Mouse (Mus musculus) cerebellum, adult 18-20 months (tissue): ENCODE results near the gene Pbxip1.

Experiments used
- DNase-seq, 2 experiments: peaks; one replicate each; pipeline ENCODE4 v3.0.0; 2021

The Pbxip1 gene

DNA sequence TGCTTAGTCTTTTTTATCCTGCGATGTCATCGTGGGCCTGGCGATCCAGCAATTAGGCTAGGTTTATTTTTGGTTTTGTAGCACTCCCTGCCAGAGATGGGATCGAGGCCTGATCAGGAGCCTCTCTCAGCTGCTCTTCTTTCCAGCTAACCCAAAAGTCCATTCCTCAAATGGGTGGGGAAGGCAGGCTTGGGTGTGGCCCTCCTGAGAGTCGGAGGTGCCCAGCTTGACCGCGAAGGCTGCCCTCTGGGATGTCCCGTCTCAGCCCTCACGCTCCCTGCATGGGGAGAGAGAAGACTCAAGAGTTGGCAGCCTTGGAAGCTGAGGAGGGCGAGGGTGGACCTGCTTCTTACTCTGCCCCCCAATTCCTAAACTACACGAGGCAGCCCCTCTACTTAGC lies 2.0 kb upstream of the Pbxip1 start:
- DNase-seq: no peak

DNA sequence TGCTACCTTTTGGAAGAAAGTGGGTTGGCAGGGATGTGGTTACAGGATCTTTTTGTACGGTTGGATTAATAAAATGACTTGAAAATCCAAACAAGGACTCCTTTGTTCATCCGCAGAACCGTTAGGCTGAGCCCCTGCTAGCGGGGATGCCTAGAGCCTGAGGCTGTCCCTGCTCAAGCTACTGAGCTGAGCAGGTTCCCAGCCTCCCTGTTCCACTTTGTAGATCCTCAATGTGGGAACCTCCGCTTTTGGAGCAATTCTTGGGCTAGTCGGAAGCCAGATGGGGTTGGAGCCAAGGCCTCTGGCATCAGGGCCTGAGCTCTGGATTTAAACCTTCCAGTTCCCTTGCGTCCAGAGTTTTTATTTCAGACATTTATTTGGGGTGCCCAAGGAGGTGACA lies 1.5 kb upstream of the Pbxip1 start:
- DNase-seq: no peak

DNA sequence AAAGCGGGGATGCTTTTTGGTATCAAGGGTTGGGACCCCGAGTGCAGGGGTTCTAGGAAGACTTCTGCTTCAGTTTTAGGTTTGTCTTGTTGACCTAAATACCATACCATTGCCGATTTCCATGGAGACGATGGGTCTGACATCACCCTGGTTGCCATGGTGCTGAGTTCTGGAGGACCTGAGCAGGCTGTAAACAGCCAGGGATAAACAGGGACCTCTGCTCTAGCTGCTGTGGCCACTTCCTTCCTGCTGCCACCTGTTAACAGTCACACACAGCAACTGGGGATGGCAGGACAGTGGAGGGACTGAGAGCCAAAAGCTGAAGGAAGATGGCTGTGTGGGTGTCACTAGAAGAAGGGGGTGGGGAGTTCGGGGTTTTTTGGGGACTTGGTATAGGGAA lies 763 bp downstream of the Pbxip1 start:
- no peak for DNase-seq

DNA sequence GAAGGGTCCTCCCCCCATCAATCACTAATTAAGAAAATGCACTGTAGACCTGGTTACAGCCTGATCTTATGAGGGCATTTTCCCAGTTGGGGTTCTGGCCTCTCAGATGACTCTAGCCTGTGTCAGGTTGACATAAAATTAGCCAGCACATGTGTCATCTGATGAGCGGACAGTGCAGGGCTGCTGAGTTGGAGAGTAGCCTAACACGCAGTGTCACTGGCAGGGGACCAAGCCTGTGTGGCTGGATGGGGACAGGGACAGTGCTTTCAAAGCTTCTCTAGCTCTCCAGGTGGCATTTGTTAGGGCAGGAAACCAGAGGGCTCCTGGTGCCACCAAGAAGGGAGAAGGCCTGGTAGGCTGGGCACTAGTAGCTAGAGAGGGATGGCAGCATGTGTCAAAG lies 4.2 kb downstream of the Pbxip1 start:
- no peak for DNase-seq

DNA sequence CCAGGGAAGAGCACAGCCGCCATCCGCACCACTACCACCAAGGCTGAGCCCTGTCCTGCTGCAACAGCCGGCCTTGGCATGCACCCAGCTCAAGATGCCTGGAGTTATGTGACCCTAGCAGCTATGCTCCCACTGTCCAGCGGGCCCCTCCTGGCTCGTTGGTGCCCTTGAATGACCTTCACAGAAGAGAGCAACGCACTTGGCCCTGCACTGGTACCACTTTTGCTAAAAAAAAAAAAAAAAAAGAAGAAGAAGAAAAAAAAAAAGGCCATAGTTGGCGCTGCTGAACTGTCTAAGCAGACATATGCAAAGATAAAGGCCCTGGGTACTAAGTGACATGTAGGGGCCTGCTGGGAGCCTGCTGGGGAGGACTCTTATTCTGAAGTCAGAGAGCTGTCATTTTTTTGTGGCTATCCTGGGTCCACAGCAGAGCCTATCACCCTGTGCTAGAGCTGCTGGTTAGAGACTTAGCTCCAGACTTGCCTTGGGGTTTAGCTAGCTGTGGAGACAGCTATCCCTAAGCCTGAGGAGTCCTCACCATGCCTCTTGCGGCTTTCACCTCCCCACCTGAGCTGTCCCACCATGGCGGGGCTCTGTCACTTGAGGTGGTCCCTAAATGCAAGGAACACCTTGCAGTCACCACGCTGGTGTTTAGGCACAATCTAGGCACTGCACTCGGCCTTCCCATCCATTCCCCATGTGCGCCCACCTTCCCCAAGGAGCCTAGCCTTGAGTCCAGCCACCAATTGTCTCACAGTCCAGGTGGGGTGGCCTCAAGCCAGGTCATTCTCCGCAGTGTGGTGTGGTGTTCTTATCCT lies 12.4 kb downstream of the Pbxip1 start:
- no peak for DNase-seq

DNA sequence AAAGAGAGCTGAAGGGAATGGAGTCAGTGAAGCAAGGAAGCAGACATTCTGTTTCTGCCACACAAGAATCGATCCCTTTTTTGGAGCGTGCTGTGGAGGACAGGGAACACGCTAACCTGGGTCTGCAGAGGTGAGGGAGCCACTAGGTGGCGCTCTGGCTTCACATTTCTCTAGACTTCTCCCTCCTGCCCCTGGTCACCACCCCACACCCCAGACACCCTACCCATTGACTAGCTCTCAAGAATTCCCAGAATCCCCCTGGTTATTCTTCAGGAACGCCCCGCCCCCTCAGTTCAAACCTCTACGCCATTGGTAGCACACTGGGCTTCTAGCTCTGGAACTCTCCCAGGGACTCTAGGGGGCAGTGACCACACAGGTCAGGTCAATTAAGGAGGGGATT lies 13.0 kb downstream of the Pbxip1 start:
- peak; percentile 74 to 82 for DNase-seq

DNA sequence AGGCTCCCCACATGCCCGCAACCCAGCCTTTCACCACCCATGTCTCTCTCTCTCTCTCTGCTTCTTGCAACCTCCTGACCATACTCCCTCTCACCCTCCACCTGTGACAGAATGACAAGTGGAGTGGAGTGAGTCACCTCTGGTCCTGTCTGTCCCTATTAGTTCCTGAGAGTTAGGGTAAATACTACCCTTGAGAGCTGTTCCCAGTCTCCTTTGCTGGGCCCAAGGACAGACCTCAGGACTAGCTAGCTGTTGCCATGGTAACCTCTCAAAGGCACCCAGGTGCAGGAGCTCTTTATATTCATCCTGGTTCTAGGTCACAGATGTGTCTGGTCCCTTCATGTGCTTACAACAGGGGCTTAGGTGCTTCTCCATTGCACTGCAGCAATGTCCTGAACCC lies 15.4 kb downstream of the Pbxip1 start:
- no peak for DNase-seq

DNA sequence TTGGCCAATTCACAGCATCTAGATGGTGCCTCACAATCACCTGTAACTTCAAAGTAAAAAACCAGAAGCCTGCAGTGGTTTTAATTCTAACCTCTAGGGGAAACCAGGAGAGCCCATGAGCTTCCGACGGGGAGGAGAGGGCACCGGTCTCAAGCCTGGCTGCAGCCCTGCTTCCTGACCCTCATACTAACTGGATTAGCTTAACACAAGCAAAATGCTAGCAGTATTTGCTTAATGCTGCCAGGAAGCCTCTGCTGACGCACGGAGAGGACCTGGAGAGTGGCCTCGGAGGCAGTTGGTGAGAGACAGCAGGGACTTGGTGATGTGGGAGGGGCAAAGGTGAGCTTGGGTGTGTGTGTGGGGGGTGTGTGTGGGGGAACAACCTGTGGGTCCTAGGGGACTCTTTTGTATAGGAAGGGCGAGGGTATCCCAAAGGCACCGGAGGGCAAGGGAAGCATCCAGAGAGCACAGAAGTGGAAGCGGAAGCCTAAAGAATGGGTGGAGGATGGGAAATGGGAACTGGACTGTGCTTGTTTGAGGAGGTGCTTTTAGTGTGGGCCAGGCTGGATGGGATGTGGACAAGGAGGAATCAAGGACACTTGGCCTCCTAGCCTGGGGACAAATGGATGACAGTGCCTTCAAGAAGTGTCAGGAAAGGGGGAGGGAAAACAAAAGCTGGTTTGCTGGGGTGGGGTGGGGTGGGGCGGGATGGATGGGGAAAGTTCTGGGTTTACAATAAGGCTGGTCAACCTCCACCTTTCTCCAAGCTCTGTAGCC lies 18.1 kb downstream of the Pbxip1 start, which contains the start of gene Pmvk:
TSS of gene Pmvk (plus strand) at position 141 of the 777 bp plus-strand sequence.
- DNase-seq: no peak

DNA sequence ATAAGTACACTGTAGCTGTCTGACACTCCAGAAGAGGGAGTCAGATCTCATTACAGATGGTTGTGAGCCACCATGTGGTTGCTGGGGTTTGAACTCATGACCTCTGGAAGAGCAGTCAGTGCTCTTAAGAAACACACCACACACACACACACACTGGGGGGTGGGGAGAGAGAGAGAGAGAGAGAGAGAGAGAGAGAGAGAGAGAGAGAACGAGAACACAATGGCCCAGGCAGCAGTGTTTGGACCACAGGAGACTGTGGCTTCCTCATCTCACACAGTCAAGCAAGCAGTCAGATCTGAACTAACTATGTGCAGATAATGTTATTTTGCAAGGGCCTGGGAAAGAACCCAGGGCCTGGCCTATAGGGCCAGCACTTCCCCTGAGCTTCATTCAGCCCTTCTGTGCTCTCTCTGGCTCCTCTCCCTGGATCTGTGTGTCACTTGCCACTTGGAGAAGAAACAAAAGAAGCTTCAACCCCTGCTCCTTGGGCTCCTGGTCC lies 19.3 kb downstream of the Pbxip1 start:
- DNase-seq: no peak

DNA sequence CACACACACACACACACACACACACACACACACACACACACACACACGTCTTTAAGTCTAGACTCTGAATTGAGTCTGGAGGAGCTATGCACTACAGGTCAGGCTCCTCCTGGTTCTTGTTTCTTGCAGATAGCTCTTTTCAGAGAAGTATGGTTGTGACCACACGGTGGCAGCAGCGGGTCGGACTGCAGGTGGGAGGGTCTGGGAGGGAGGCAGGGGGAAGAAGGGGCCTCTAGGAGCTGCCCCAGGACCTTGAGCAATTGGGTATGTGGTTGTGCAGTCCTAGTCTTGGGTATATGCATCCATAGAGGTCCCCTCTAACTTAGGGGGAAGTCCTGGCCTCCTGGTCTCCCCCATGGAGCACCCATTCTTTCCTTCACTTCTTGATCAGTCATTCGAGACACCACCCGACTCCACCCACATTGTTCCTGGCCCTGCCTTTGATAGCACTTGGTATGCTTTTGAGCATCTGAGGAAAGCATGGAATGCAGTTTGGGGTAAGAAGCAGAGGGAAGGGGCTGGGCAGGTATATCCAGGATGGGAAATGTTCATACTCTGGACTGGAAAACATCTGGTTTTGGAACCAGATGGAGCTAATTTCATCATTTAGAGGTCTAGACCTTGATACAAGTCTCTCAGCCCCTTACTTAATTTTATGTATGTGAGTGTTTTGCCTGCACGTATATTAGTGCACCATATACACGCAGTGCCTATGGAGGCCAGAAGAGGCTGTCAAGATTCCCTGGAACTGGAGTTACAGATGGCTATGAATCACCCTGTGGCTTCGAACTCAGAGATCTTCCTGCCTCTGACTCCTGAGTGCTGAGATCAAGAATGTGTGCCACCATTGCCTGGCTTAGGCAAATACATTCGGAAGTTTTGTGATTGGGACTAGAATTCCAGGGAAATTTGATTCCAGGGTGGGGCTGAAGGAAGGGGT lies 20.5 kb downstream of the Pbxip1 start:
- DNase-seq: peak; percentile 50 to 67

DNA sequence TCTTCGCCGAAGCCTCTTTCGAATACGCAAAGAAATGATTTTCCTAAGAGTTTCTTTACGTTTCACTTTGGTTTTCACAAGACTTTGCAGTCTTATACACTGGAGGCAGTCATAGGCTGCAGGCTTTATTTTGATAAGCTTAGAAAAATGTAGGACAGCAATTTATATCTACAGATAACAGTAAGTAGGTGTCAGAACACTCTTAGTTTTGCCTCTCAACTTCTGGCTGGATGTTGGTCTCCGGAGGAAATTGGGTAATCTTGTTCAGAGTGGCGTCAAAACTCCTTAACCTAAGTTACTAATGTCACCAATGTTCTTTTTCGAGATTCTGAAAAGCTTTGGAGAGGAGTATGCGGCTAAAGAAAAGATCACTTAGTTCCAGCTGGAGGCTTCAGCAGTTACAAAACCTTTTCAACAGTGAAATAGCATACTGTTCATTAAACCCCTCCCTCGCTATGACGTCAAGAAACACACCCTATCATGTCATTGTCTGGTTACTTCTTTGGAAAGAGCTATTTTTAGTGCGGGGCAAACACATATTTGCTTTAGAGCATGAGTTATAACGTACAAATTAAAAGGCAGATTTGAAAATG lies 22.0 kb downstream of the Pbxip1 start:
- no peak for DNase-seq

DNA sequence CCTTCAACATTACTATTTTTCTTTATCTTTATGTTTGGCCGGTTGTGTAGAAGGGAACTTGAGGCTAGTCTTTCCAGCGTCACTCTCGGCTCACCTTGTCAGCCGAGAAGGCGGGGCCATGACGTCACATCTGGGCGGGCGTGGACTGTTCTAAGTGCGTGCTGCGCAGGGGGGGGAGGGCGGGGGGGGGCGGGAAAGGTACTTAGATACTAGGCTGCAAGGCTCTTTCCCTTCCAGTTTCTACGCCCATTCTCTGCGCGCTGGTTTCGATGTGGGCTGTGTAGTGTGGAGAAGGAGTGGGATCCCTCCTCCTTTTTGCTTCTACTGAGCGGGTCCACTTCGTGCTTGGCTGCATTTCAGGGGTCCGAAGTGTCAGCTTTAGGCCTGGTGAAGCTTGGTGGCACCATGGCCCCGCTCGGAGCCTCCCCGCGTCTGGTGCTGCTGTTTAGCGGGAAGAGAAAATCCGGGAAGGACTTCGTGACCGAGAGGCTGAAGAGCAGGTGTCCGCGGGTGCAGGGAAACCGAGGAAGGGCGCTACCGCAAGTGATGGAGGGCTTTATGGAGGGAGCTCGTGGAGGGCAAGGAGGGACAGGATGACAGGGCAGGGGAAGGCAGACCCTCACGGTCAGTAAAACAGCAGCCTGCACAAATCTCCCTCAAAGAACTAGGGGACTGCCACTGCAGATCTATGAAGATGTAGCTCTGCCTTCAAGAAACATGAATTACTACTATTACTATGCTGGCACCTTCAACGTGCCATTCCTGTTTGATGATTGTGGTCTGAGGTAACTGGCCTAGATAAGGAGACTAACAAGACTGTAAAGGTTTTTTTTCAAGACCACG lies 22.7 kb downstream of the Pbxip1 start:
- peak; percentile 92 for DNase-seq

DNA sequence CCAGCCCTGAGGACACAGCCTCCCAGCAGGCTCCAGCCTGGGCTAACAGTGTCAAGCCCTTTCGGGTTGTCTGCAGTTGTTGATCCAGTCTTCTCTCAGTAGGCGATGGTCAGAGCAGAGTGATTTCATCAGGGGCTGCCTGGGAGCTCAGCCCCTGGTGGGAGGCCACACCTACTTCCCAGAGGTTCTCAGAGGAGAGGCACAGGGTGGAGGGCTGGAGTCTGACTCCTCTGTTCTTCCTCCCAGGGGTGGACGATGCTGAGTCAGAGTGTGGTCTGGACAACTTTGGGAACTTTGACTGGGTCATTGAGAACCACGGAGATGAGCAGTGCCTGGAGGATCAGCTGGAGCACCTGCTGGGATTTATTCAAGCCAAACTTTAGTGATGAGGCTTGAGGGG lies 31.8 kb downstream of the Pbxip1 start:
- DNase-seq: no peak

DNA sequence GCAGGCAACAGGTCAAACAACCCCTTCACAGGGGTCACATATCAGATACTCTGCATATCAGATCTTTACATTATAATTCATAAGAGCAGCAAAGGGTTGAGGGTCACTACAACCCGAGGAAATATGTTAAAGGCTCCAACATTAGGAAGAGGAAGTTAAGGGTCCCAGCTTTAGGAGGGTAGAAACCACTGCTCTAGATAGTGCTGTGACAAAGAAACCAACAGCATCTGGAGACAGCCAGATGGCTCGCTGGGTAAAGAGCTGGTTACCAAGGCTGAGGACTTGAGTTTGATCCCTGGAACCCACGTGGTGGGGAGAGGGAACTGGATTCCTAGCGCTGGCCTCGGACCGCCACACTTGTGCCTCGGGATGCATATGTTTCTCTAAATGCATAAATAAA lies 35.8 kb downstream of the Pbxip1 start:
- no peak for DNase-seq

DNA sequence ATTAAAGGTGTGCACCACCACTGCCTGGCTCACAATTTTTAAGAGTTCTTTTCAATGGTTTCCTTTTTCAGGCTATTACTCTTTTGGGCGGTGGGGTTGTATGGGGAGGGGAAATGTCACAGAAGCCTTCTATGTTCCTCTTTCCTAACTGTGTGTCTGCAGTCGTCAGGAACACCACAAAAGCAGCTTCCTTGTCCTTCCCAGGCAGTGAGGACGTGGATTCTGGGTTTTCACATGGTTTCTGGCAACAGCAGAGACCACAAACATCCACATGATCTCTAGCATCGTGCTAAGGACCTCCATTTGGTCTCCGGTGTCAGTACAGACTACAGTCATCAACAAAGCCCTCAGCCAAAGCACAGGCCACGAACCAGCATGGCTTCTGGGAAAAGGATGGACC lies 37.3 kb downstream of the Pbxip1 start:
- DNase-seq: no peak

DNA sequence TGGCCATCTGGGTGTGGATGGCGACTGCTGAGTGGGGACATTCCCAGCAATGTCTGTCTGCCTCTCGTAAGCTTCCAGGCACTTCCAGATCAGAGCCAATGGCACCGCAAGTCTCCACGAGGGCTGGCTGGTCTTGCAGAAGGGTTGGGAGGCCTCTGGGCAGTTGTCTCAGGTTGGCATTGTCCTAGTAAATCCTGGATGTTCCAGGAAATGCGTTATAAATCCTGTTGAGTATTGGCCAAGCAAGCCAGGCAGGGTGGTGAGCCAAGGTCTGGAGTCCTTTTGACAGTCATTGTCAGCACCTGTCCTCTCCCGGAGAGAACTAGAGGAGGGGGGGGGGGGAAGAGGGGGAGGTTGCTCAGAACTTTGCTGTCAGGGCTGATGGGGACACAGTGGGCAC lies 42.5 kb downstream of the Pbxip1 start:
- DNase-seq: no peak

DNA sequence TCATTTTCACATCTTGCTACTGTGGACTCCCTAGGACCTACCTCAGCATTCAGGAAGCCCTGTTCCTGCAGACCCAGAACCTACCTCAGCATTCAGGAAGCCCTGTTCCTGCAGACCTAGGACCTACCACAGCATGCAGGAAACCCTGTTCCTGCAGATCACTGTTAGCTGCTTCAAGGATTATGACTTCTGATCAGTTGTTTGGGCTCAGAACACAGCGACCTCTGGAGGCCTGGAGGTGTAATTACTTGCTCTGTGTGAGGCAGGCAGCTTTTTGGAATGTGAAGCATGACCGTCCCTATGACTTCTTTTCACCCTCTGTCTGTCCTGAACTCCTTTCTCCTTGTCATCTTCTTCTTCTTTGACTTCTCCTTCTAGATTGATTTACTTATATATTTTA lies 45.0 kb downstream of the Pbxip1 start:
- no peak for DNase-seq

DNA sequence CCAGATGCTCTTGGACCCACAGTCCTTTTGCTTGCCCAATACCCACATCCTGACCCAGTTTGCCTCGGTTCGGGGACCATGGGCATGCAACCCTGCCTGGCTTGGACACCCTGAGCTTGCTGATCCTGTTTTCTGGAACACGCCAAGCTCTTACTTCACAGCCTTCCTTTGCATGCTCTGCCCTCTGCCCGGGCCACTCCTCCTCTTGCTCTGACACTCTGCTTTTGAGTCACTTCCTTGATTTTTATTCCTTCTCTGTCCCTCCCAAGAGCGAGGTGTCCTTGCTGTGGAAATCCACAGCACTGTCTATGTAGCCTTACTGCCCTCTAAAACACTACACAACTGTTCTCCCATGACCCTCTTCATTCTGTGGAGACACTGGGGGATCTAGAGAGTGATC lies 45.7 kb downstream of the Pbxip1 start:
- no peak for DNase-seq

DNA sequence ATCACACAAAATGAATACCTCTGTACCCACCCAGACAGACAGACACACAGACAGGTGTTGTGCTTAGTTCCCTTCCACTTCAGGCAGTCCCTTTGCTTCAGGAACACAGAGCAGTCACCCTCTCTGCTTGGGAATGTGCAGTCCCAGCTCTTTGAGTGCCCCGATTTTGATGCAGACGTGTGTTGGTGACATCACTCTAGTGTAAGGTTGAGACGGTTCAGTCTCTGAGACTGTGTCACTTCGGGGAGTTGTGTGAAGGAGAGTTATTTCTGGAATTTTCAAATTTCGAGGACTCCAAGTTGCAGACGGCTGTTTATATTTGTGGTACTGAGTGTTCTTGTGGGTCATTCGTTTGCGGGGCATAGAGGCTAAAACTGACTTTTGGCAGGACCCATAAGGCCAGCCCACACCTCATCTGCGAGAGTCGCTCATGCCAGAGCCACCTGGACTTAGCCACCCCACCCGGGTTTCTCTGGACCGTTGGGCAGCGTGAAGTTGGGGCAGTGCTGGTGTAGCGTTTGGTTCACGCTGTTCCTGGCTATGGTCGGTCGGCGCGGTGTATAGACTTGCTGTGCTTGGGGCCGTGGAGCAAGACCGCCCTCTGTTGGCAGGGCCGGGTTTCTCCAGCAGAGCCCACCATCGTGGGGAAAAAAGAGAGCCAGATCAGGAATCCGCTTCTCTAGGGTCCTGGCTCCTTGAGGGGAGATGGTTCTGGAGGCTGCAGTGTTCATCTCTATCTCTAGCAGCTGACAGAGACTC lies 48.4 kb downstream of the Pbxip1 start:
- peak; percentile 41 to 63 for DNase-seq

DNA sequence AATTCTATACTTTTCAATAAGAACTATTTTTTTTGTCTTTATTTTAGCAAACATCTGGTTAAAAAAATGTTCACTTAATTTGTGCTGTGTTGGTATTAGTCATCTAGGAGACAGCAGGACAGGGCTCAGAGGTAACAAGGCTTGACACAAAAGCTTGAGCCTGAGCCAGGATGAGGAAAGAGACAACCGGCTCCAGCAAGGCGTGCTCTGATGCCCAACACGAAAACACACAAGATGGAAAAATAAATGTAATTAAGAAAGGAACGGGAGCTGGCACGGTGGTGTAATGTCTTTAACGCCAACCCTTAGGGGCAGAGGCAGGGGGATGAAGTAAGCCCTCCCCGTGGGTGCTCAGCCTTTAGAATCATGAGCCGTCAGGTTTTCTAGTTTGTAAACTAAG lies 49.6 kb downstream of the Pbxip1 start:
- no peak for DNase-seq
